Mouse (Mus musculus) cerebellum, postnatal 25 days (tissue): ENCODE results near the gene Ifitm10.
"Not testable (repeated sequence)": the region's sequence is repeated elsewhere in the genome, so short reads cannot be mapped to it uniquely, and the experiment has no call there.

Experiments
- DNase-seq, 2 experiments: peaks; one replicate each; pipeline ENCODE4 v3.0.0; 2021; ENCODE audit warnings: mixed read lengths in 2 of 2

Gene Ifitm10

GRCm38 (mm10) chr7:142373641-142374412, at the start of gene Ifitm10:
Ifitm10 (minus strand) TSS chr7:142373753.
- no peak for DNase-seq

GRCm38 (mm10) chr7:142421826-142422225, 48.3 kb upstream of the Ifitm10 start:
- DNase-seq, result no peak

- no peak for DNase-seq
These were observed 46.3 kb upstream of the Ifitm10 start for GRCm38 (mm10) chr7:142419887-142420286.

- no peak for DNase-seq
These were observed 45.1 kb upstream of the Ifitm10 start for GRCm38 (mm10) chr7:142418679-142419078.

GRCm38 (mm10) chr7:142418027-142418426, 44.5 kb upstream of the Ifitm10 start:
- DNase-seq, result no peak

- DNase-seq, result no peak
These were observed 42.7 kb upstream of the Ifitm10 start for GRCm38 (mm10) chr7:142416225-142416624.

- DNase-seq, result no peak
These were observed 41.8 kb upstream of the Ifitm10 start for GRCm38 (mm10) chr7:142415314-142415713.

GRCm38 (mm10) chr7:142413285-142413684, 39.7 kb upstream of the Ifitm10 start:
- DNase-seq, result no peak

GRCm38 (mm10) chr7:142409603-142410002, 36.0 kb upstream of the Ifitm10 start:
- DNase-seq, result no peak

GRCm38 (mm10) chr7:142408686-142409085, 35.1 kb upstream of the Ifitm10 start:
- DNase-seq, result no peak

- no peak for DNase-seq
These were observed 34.4 kb upstream of the Ifitm10 start for GRCm38 (mm10) chr7:142407935-142408334.

GRCm38 (mm10) chr7:142405134-142405533, 31.6 kb upstream of the Ifitm10 start:
- DNase-seq, result not testable (repeated sequence)

- DNase-seq, result no peak
These were observed 30.0 kb upstream of the Ifitm10 start for GRCm38 (mm10) chr7:142403591-142403990.

- DNase-seq, result no peak
These were observed 27.2 kb upstream of the Ifitm10 start for GRCm38 (mm10) chr7:142400750-142401142.

GRCm38 (mm10) chr7:142400112-142400749, 26.7 kb upstream of the Ifitm10 start:
- no peak for DNase-seq

GRCm38 (mm10) chr7:142399250-142399649, 25.7 kb upstream of the Ifitm10 start:
- no peak for DNase-seq

- no peak for DNase-seq
These were observed 24.5 kb upstream of the Ifitm10 start for GRCm38 (mm10) chr7:142398052-142398451.

GRCm38 (mm10) chr7:142396611-142397010, 23.1 kb upstream of the Ifitm10 start:
- no peak for DNase-seq

GRCm38 (mm10) chr7:142395472-142395871, 21.9 kb upstream of the Ifitm10 start:
- no peak for DNase-seq

- DNase-seq, result no peak
These were observed 21.0 kb upstream of the Ifitm10 start for GRCm38 (mm10) chr7:142394261-142395190.

GRCm38 (mm10) chr7:142393191-142393590, 19.6 kb upstream of the Ifitm10 start:
- no peak for DNase-seq

GRCm38 (mm10) chr7:142391609-142392008, 18.1 kb upstream of the Ifitm10 start:
- DNase-seq, result no peak

- DNase-seq, result no peak
These were observed 17.6 kb upstream of the Ifitm10 start for GRCm38 (mm10) chr7:142391108-142391507.
